8 mouse cellular contexts compared by ENCODE assay signal in genomic region chr9:44487441-44487840, GRCm38 (mm10). TPM values are rescaled to one million over a fixed set of nuclear protein-coding genes. Genes with fewer than 3 reads are reported as not detected.
DNase-seq lines count a peak whose midpoint lies in the region; ATAC-seq and TF ChIP-seq lines count a peak whose summit lies in the region.

No protein-coding gene starts in this region.

- no peaks in the 10 kb centered on the region for H3K27me3 ChIP-seq in hindbrain, embryonic 16.5 days (replicated peaks; ENCODE audit: control insufficient read depth, insufficient read depth, low read length)
- no peaks in the 10 kb centered on the region; the same call in 1 of the 2 replicates for H3K27me3 ChIP-seq in liver, embryonic 11.5 days (replicated peaks; ENCODE audit: control insufficient read depth, insufficient read depth, low read length)
- no peaks in the 10 kb centered on the region for H3K27me3 ChIP-seq in myocyte (ENCODE audit: control insufficient read depth, insufficient read depth, insufficient read length)

- ATAC-seq in hindbrain, embryonic 16.5 days, result no peak
- ATAC-seq in liver, embryonic 11.5 days (replicated peaks; ENCODE audit: low FRiP score), result no peak
- no peak for ATAC-seq in inflammation-experienced regulatory T-cells, adult 6 months

- H3K4me3 ChIP-seq in hindbrain, embryonic 16.5 days (ENCODE audit: low read length), result peak overlapping the region; percentile 12
- peak overlapping the region; percentile 1 for H3K4me3 ChIP-seq in liver, embryonic 11.5 days (ENCODE audit: low read depth, low read length)
- H3K4me3 ChIP-seq in myocyte, result peak overlapping the region; percentile 94

- TF ChIP-seq POLR2A in myocyte (IDR thresholded peaks at IDR 0.05; ENCODE audit: insufficient read length, low read depth), result no peak

- H3K79me2 ChIP-seq in myocyte (ENCODE audit: control insufficient read depth, insufficient read depth), result peaks cover 97% of the 10 kb centered on the region

- no peaks in the 10 kb centered on the region for H3K9me3 ChIP-seq in hindbrain, embryonic 16.5 days (ENCODE audit: control insufficient read depth, low read length)
- H3K9me3 ChIP-seq in liver, embryonic 11.5 days (ENCODE audit: control insufficient read depth, low read length), result no peaks in the 10 kb centered on the region

- no peaks in the 10 kb centered on the region for H3K36me3 ChIP-seq in hindbrain, embryonic 16.5 days (ENCODE audit: control insufficient read depth, insufficient read depth, low read length)
- no peaks in the 10 kb centered on the region for H3K36me3 ChIP-seq in liver, embryonic 11.5 days (ENCODE audit: control insufficient read depth, insufficient read depth, low read length)
- no peaks in the 10 kb centered on the region for H3K36me3 ChIP-seq in myocyte (ENCODE audit: control insufficient read depth, insufficient read depth)

- peak overlapping the region; percentile 45 for H3K9ac ChIP-seq in hindbrain, embryonic 16.5 days (ENCODE audit: low read depth, low read length)
- peak overlapping the region; percentile 34; the same call in 1 of the 2 replicates for H3K9ac ChIP-seq in liver, embryonic 11.5 days (ENCODE audit: low read depth, low read length)

- H3K27ac ChIP-seq in hindbrain, embryonic 16.5 days (ENCODE audit: low read depth, low read length), result peak overlapping the region; percentile 80; the same call in 1 of the 2 replicates
- H3K27ac ChIP-seq in liver, embryonic 11.5 days (ENCODE audit: low read depth, low read length), result peak overlapping the region; percentile 90

- peak overlapping the region; percentile 82 for H3K4me2 ChIP-seq in hindbrain, embryonic 16.5 days (ENCODE audit: low read length)
- H3K4me2 ChIP-seq in liver, embryonic 11.5 days, result peak overlapping the region; percentile 84
- peak overlapping the region; percentile 100 for H3K4me2 ChIP-seq in myocyte (ENCODE audit: low read depth)

- 10% methylated on average over 7 of the region's 7 CpGs for WGBS in hindbrain, embryonic 16.5 days
- 14% methylated on average over 7 of the region's 7 CpGs for WGBS in liver, embryonic 11.5 days

- H3ac ChIP-seq in myocyte (ENCODE audit: control insufficient read depth, insufficient read length), result no peak overlapping the region

- DNase-seq in MN1 (ENCODE audit: low spot score), result peak; percentile 49
- peak; percentile 89 to 92 for DNase-seq in adrenal gland, postnatal 36 days
- peak; percentile 71 for DNase-seq in gastrocnemius, postnatal 10 days
- no peak for DNase-seq in liver, embryonic 11.5 days (ENCODE audit: low spot score)
- DNase-seq in left cerebral cortex, adult 8-10 months (ENCODE audit: low spot score in 2 of 2), result no peak

- peaks cover 76% of the 10 kb centered on the region for H3K4me1 ChIP-seq in hindbrain, embryonic 16.5 days (ENCODE audit: control insufficient read depth, insufficient read depth, low read depth, low read length)
- peaks cover 76% of the 10 kb centered on the region for H3K4me1 ChIP-seq in liver, embryonic 11.5 days (replicated peaks; ENCODE audit: control insufficient read depth, insufficient read depth, low read length)

TF ChIP-seq in myocyte, 11 proteins besides CTCF, POLR2A, EP300 and RAD21:
- TF ChIP-seq MYOG (IDR thresholded peaks at IDR 0.05; ENCODE audit: control insufficient read depth in 1 of 3, insufficient read depth in 1 of 3, insufficient read length in 2 of 3, low read depth in 2 of 3) (no peak), REST (IDR thresholded peaks at IDR 0.05; ENCODE audit: insufficient read depth, insufficient read length) (no peak), USF1 (IDR thresholded peaks at IDR 0.05; ENCODE audit: low read depth) (no peak), SRF (IDR thresholded peaks at IDR 0.05; ENCODE audit: control insufficient read depth, insufficient read length, low read depth) (no peak), E2F4 (IDR thresholded peaks at IDR 0.05; ENCODE audit: insufficient read depth) (no peak), CEBPB (IDR thresholded peaks at IDR 0.05; ENCODE audit: insufficient read depth, poor library complexity, severe bottlenecking) (no peak), TCF12 (IDR thresholded peaks at IDR 0.05; ENCODE audit: insufficient read depth, poor library complexity, severe bottlenecking) (no peak), MYOD1 (IDR thresholded peaks at IDR 0.05; ENCODE audit: control insufficient read depth in 1 of 3, insufficient read length in 2 of 3, low read depth in 2 of 3) (no peak)

RNA-seq across cellular contexts. Expression of gene Bcl9l, which starts 4.8 kb away (rescaled TPM):
- total RNA-seq in adrenal gland, postnatal 36 days (2021), result 10 to 100 TPM; 47.6 to 51.8 TPM
- total RNA-seq in gastrocnemius, postnatal 10 days (2021), result 10 to 100 TPM; 65.4 to 77.6 TPM
- polyA plus RNA-seq in hindbrain, embryonic 16.5 days (2015; fragmentation: Nextera tagmentation; extraction: Ambion mirVana), result 9.7 and 11.1 TPM in 2 replicates
- 4.1 and 5.0 TPM in 2 replicates for polyA plus RNA-seq in liver, embryonic 11.5 days (2014; fragmentation: Nextera tagmentation; extraction: Ambion mirVana)
- 35.4 TPM for polyA plus RNA-seq in myocyte (2012; fragmentation: generic; extraction: Trizol)
- 10 to 100 TPM; 11.1 to 12.4 (median 12.2) TPM for polyA plus RNA-seq in inflammation-experienced regulatory T-cells, adult 6 months (2017; shearing (Covaris generic))
- total RNA-seq in left cerebral cortex, adult 8-10 months (2022), result 10 to 100 TPM; 60.4 to 67.8 (median 61.9) TPM

RNA-seq across cellular contexts. Expression of gene Upk2, which starts 32.7 kb away (rescaled TPM):
- total RNA-seq in adrenal gland, postnatal 36 days (2021), result not detected
- total RNA-seq in gastrocnemius, postnatal 10 days (2021), result under 1 TPM; 0.38 to 0.65 TPM
- not detected in 2 replicates for polyA plus RNA-seq in hindbrain, embryonic 16.5 days (2015; fragmentation: Nextera tagmentation; extraction: Ambion mirVana)
- not detected in 2 replicates for polyA plus RNA-seq in liver, embryonic 11.5 days (2014; fragmentation: Nextera tagmentation; extraction: Ambion mirVana)
- polyA plus RNA-seq in myocyte (2012; fragmentation: generic; extraction: Trizol), result not detected
- not detected for polyA plus RNA-seq in inflammation-experienced regulatory T-cells, adult 6 months (2017; shearing (Covaris generic))
- not detected for total RNA-seq in left cerebral cortex, adult 8-10 months (2022)

RNA-seq across cellular contexts. Expression of gene Foxr1, which starts 46.5 kb away (rescaled TPM):
- not detected for total RNA-seq in adrenal gland, postnatal 36 days (2021)
- total RNA-seq in gastrocnemius, postnatal 10 days (2021), result not detected
- polyA plus RNA-seq in hindbrain, embryonic 16.5 days (2015; fragmentation: Nextera tagmentation; extraction: Ambion mirVana), result not detected in 2 replicates
- not detected in 2 replicates for polyA plus RNA-seq in liver, embryonic 11.5 days (2014; fragmentation: Nextera tagmentation; extraction: Ambion mirVana)
- not detected for polyA plus RNA-seq in myocyte (2012; fragmentation: generic; extraction: Trizol)
- under 1 TPM in 2 of 3 experiments, not detected in 1; 0.17 to 0.72 TPM for polyA plus RNA-seq in inflammation-experienced regulatory T-cells, adult 6 months (2017; shearing (Covaris generic))
- not detected for total RNA-seq in left cerebral cortex, adult 8-10 months (2022)

Comparison
In these comparisons a context has a peak if more than half of its experiments do, and no peak if none do; other contexts are left out.
1. DNase-seq: peak in MN1 (single experiment), adrenal gland, postnatal 36 days (2 of 2) and gastrocnemius, postnatal 10 days (single experiment); none in liver, embryonic 11.5 days (single experiment) and left cerebral cortex, adult 8-10 months (0 of 2).
2. H3K4me3 ChIP-seq: peak in every context shown above with its lines; median percentile 94 in myocyte; 12 in hindbrain, embryonic 16.5 days; 1 in liver, embryonic 11.5 days.
3. Peak in every context shown above with its lines, with median percentiles within 50 percentile points of each other: H3K4me2 ChIP-seq.